Mouse (Mus musculus): ENCODE results near the gene Prl2a1.
"Not testable (repeated sequence)": the region's sequence is repeated elsewhere in the genome, so short reads cannot be mapped to it uniquely, and the experiment has no call there.

The Prl2a1 gene

DNA sequence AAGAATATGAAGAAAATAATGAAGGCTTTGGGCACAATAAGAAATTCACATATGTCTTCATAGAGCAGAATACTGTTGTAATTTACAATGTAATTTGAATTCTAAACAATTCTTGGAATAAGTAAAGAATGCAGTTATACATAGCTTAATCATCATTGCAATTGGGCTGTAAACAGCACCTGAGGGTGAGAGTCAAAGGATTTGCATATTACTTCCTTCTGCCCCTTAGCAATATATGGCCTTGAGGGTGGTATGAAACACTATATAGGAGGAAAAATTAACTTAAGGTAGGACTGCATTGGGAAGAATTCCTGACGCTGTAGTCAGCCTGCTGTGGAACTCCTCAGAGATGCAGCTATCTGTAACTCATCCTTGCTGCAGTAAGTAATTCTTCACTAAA is at the start of gene Prl2a1:
TSS of gene Prl2a1 (plus strand) at position 301 of the 400 bp plus-strand sequence.
- no peak for DNase-seq (ENCODE audit: low spot score in 2 of 2)

DNA sequence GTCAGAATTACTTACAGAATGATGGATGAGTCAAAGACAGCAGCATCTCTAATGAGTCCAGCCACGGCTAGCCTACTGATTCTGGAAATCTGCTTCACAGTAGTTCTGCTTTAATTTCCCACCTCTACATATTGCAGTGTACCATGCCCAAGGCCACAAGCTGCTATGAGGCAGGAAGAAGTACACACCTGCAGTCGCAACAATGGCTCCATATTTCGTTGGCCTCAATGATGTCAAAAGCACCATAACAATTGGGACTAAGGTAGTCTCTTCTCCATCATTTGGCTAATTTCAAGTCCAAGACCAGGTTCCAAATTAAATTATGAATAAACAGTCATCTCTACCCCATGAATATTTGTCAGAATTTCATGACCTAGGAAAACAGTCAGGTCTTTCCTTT is 20.8 kb upstream of the Prl2a1 start, which contains the start of gene Prl7c1:
TSS of gene Prl7c1 (minus strand) at position 101 of the 400 bp plus-strand sequence.
- not testable (repeated sequence) for DNase-seq (ENCODE audit: low spot score in 2 of 2)

DNA sequence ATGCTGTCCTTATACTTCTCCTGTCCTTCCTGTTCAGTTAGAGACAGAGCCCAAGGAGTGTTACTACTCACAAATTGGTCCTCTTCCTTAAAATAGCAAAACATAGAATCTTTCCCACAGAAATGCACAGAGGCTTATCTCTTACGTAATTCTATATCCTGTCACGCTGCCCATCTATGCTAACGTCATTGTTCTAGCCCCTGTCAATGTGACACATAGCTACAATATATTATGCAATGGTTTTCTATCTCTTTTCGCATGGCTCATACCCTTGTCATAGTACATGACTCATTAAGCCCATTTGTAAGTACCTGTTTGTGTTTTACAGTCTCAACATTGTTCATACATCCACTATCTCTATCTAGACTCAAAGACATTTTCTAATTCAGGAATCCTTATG is 2.2 kb upstream of the Prl2a1 start:
- no peak for DNase-seq (ENCODE audit: low spot score in 2 of 2)

DNA sequence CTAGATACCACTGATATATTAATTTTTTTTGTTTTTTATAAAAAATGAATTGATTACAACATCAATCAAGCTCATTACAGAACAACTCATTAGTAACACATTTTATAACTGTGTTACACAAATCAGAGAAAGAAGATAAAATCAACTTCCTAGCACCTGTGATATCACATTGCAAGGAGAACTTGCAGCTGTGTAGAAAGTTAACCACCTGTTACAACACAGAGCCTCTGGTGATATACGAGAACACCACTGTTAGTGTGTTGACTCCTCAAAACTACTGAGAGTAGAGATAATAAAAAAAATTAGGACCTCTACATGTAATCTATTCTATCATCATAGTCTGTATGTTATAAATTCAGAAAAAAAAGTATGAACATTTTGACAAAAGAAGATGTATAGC is 1.3 kb downstream of the Prl2a1 start:
- DNase-seq (ENCODE audit: low spot score in 2 of 2): no peak

DNA sequence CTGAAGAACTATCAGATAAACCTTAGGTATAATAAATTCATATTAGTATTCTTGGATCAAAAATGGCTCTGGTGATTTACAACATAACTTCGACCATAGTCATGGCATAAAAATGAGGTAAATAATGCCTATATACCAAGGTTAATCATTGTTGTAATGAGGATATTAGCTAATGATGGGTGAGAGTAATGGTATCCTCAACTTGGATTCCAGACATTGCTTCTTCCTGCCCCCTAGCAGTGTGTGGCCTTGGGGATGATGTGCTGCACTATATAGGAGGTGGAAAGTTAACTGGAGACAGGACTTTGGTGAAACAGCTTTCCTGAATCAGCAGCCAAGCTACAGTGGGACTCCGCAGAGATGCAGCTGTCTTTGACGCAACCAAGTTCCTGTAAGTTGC is 47.6 kb downstream of the Prl2a1 start, which contains the start of gene Prl2c1:
TSS of gene Prl2c1 (plus strand) at position 301 of the 400 bp plus-strand sequence.
- DNase-seq (ENCODE audit: low spot score in 2 of 2): no peak
